Mouse (Mus musculus) testis, adult 2 months (tissue): ENCODE measurements at regions not wholly inside any gene's neighbourhood (a gene's known extent, or its start where the extent isn't known, plus 50 kb on each side); places are given as distances from the start of the nearest gene placed in this dataset.

Experiments
- CTCF ChIP-seq: fragments of 200-500 bp; IDR thresholded peaks from 2 replicates; pipeline ENCODE4 v1.5.1; 2012; ENCODE audit warnings: low read depth, mild to moderate bottlenecking, inconsistent platforms, low read length, moderate library complexity; ENCODE audit not compliant: control insufficient read depth, insufficient read depth, insufficient replicate concordance
- POLR2A ChIP-seq: fragments of 200-500 bp; IDR thresholded peaks from 2 replicates; pipeline ENCODE4 v1.6.1; 2012; ENCODE audit warnings: low read depth, mild to moderate bottlenecking, inconsistent platforms, low read length, moderate library complexity; ENCODE audit not compliant: control insufficient read depth

GRCm38 (mm10) chr1:81864571-81864970 lies 368.3 kb upstream of the Gm9747 start:
- TF ChIP-seq CTCF (no peak), POLR2A (no peak)
